Mouse (Mus musculus) left cerebral cortex, postnatal 14 days (tissue): ENCODE data around the gene Ffar4. TPM values are rescaled to one million over a fixed set of nuclear protein-coding genes. Genes with fewer than 3 reads are reported as not detected.
A peak's percentile ranks its signal among the peaks of the same experiment; 100 is the strongest.

Experiments used
- DNase-seq, 2 experiments: peaks; one replicate each; pipeline ENCODE4 v3.0.0; 2021 to 2022; ENCODE audit warnings: low spot score in 2 of 2, mixed read lengths in 1 of 2
- intact Hi-C: fragments of 180-260 bp; cut with DNase I; formaldehyde crosslinking; loops from one replicate; pipeline ENCODE4 v1.15.1; 2025
- total RNA-seq, 2 experiments: library from RNA; stranded (reverse); gene quantifications; 2 replicates each; pipeline ENCODE4 v1.2.3; 2021

The Ffar4 gene
- total RNA-seq, 2 experiments from 2014 or later, result not detected

- intact Hi-C loops, result loop anchor here (5.0 kb wide), 1 partner anchor 108 kb away; no protein-coding TSS in a partner anchor
- DNase-seq, result no peak
Observed at GRCm38 (mm10) chr19:38089358-38089757, 7.5 kb upstream of the Ffar4 start.

GRCm38 (mm10) chr19:38091512-38091985 lies 5.3 kb upstream of the Ffar4 start:
- intact Hi-C loops, result loop anchor here (10.0 kb wide), 1 partner anchor 263 kb away; no protein-coding TSS in a partner anchor

GRCm38 (mm10) chr19:38096231-38096630 lies 640 bp upstream of the Ffar4 start:
- intact Hi-C loops, result loop anchor here (10.0 kb wide), 1 partner anchor 259 kb away; no protein-coding TSS in a partner anchor
- DNase-seq, result no peak

More at GRCm38 (mm10) chr19:38091512-38091985, 5.3 kb upstream of the Ffar4 start:
- DNase-seq, result no peak

- no peak for DNase-seq
- intact Hi-C loops, result no loop called here
Observed at GRCm38 (mm10) chr19:38107871-38108270, 11.0 kb downstream of the Ffar4 start.

GRCm38 (mm10) chr19:38109506-38110242 lies 12.8 kb downstream of the Ffar4 start:
- no peak for DNase-seq
- intact Hi-C loops, result no loop called here

GRCm38 (mm10) chr19:38111056-38111455 lies 14.2 kb downstream of the Ffar4 start:
- intact Hi-C loops, result no loop called here
- DNase-seq, result no peak

- intact Hi-C loops, result no loop called here
- DNase-seq, result no peak
Observed at GRCm38 (mm10) chr19:38112575-38112974, 15.7 kb downstream of the Ffar4 start.

DNA sequence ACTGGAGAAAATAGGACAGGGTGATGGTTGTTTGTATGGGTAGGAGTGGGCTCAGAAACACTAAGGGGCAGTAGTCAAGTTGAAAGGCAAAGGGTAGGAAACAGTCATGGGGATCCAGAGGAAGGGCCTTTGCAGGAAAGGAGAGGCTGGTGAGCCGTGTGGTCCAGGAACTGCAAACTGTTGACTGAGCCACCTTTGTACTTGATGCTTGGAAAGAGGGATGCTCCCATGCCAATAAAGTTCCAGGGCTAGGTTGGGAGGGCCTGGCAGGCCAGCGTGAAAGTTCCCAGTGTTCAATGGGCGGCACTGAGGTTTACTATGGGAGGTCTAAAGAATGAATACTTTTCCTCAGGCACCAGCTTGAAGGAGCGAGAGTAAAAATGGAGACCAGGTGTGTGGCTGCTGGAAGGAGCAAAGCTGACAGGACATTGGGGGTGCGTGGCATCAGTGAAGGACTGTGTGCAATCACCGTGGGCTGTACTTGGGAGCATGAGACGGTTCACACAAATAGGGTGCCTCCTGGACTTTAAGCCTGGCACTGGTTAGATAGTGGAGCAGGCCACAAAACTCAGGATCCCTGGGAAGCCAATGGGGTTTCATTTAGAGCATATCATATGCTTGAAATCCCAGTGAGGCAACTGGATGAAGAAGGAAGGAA lies 18.1 kb downstream of the Ffar4 start:
- no peak for DNase-seq
- intact Hi-C loops, result no loop called here

- intact Hi-C loops, result no loop called here
- no peak for DNase-seq
Observed at GRCm38 (mm10) chr19:38120123-38120760, 23.4 kb downstream of the Ffar4 start.

GRCm38 (mm10) chr19:38123921-38124320 lies 27.1 kb downstream of the Ffar4 start:
- DNase-seq, result no peak
- intact Hi-C loops, result no loop called here

DNA sequence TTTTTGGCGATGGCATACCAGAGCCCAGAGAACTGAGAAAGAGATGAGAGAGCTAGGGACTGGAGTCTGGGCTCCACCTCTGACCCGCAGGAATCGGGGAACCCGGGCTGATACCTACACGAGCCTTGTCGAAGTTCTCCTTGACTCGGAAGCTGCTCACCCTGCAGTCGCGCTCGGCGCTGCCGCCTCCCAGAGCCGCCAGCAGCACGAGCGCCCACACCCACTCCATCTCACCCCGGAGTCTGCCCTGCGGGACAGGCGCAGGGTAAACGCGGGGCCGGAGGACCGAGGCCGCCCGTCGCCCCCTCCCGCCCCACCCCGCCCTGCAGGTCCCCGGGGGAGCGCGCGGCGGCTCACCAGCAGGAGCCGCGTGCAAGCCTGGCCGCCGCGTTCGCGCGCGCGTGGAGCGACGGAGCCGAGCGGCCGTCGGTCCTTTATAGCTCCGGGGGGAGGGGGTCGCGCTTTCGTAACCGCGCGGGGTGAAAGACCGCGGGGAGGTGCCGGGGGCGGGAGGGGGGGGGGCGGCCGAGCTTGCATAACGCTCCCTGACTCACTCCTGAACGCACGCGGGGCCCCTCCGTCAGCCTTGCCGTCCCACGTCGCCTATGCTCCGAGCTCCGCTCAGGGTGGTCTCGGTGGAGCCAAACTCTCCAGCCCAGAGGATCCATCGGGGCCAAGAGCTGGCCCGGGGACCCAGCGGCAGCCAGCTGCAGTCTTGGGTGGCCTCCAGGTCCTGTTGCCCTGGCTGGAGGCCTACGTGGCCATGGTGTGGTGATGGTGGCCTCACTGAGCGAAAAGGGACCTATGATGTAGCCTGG lies 27.7 kb downstream of the Ffar4 start:
- intact Hi-C loops, result no loop called here
- peak; percentile 11 to 15 for DNase-seq

DNA sequence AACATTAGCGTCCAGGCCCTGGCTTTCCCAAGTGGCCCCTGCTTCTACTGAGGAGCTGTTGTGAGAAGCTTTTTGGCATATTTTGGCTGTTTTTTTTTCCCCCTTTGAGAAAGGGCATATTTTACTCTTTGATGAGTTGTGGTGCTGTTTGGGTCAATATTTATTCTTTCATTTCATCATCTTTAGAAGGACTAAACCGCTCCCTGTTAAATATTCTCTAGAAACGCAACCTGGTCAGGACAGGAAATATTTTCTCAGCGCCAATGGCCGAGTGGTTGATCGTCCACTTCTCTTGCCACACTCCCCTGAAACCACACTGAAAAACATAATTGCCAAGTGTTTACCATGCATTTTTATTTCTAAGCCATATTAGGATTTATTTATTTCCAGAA lies 28.3 kb downstream of the Ffar4 start, which contains the start of gene Rbp4:
Rbp4 (minus strand) TSS at position 63 of the 392 bp plus-strand sequence.
- DNase-seq, result no peak
- intact Hi-C loops, result no loop called here

DNA sequence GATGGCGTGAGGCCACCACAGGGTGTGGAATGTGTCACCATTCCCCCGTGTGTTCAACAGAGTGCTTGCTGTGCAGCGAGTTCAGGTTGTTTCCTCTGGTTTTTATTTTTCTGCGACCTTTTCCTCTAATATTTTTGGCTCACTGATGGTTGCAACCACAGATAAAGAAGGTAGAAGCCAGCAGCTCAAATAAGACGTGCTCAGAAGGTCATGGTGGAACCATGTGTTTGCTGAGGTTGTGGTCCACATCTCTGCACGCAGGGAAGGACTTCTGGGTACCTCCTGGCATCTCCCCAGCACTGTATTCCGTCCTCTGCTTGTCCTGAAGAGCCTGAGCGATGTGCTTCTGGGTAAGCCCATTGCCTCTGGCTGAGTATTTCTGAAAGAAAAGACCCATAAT lies 29.8 kb downstream of the Ffar4 start:
- DNase-seq, result no peak
- intact Hi-C loops, result no loop called here

GRCm38 (mm10) chr19:38132481-38132880 lies 35.6 kb downstream of the Ffar4 start, which contains the start of gene Pde6c:
TSS of gene Pde6c (plus strand) at chr19:38132781.
- intact Hi-C loops, result no loop called here
- no peak for DNase-seq

- intact Hi-C loops, result no loop called here
- no peak for DNase-seq
Observed at GRCm38 (mm10) chr19:38133986-38134385, 37.1 kb downstream of the Ffar4 start.

- DNase-seq, result no peak
- intact Hi-C loops, result no loop called here
Observed at GRCm38 (mm10) chr19:38134806-38135205, 37.9 kb downstream of the Ffar4 start.

GRCm38 (mm10) chr19:38143540-38144271 lies 46.8 kb downstream of the Ffar4 start:
- intact Hi-C loops, result no loop called here
- DNase-seq, result no peak

GRCm38 (mm10) chr19:38156243-38156642 lies 59.4 kb downstream of the Ffar4 start:
- intact Hi-C loops, result no loop called here
- DNase-seq, result no peak
